Mouse (Mus musculus) myocyte (in vitro differentiated cells): ENCODE measurements around the gene Synm. TPM values are rescaled to one million over a fixed set of nuclear protein-coding genes. Genes with fewer than 3 reads are reported as not detected.

Source experiments
- H3K27me3 ChIP-seq: one replicate; pipeline ENCODE4 v1.6.1; 2011; ENCODE audit not compliant: control insufficient read depth, insufficient read depth, insufficient read length
- H3K36me3 ChIP-seq: one replicate; pipeline ENCODE4 v1.6.1; 2011; ENCODE audit not compliant: control insufficient read depth, insufficient read depth
- H3K4me2 ChIP-seq: one replicate; pipeline ENCODE4 v1.6.1; 2011; ENCODE audit warnings: low read depth, control low read depth
- H3K4me3 ChIP-seq: one replicate; pipeline ENCODE4 v1.5.1; 2011; ENCODE audit warnings: mild to moderate bottlenecking, control low read depth, moderate library complexity
- H3K79me2 ChIP-seq: one replicate; pipeline ENCODE4 v1.6.1; 2011; ENCODE audit not compliant: control insufficient read depth, insufficient read depth
- H3ac ChIP-seq: one replicate; pipeline ENCODE4 v1.6.1; 2011; ENCODE audit not compliant: control insufficient read depth, insufficient read length
- CEBPB ChIP-seq: IDR thresholded peaks from 2 replicates; pipeline ENCODE4 v1.6.1; 2011; ENCODE audit warnings: mild to moderate bottlenecking, moderate library complexity; ENCODE audit not compliant: poor library complexity, insufficient read depth, severe bottlenecking
- E2F4 ChIP-seq: IDR thresholded peaks from one replicate; pipeline ENCODE4 v1.6.1; 2011; ENCODE audit warnings: mild to moderate bottlenecking, control low read depth, moderate library complexity; ENCODE audit not compliant: insufficient read depth
- MAX ChIP-seq: IDR thresholded peaks from one replicate; pipeline ENCODE4 v1.6.1; 2011; ENCODE audit warnings: low read depth, mild to moderate bottlenecking, control low read depth
- MYOD1 ChIP-seq, 3 experiments: IDR thresholded peaks; one replicate each; pipeline ENCODE4 v1.6.1; 2011; ENCODE audit warnings: control low read depth in 2 of 3, low read depth in 2 of 3, mild to moderate bottlenecking in 2 of 3, moderate library complexity in 1 of 3; ENCODE audit not compliant: insufficient read length in 2 of 3, control insufficient read depth in 1 of 3
- MYOG ChIP-seq, 3 experiments: IDR thresholded peaks; one replicate each; pipeline ENCODE4 v1.6.1; 2011; ENCODE audit warnings: control low read depth in 2 of 3, low read depth in 2 of 3, mild to moderate bottlenecking in 2 of 3; ENCODE audit not compliant: insufficient read length in 2 of 3, control insufficient read depth in 1 of 3, insufficient read depth in 1 of 3
- POLR2A ChIP-seq: IDR thresholded peaks from one replicate; pipeline ENCODE4 v1.6.1; 2011; ENCODE audit warnings: low read depth, mild to moderate bottlenecking, control low read depth, moderate library complexity; ENCODE audit not compliant: insufficient read length
- POLR2AphosphoS2 ChIP-seq: IDR thresholded peaks from one replicate; pipeline ENCODE4 v1.6.1; 2011; ENCODE audit warnings: low read depth, control low read depth; ENCODE audit not compliant: insufficient read length
- REST ChIP-seq: IDR thresholded peaks from one replicate; pipeline ENCODE4 v1.6.1; 2011; ENCODE audit warnings: mild to moderate bottlenecking, control low read depth, moderate library complexity; ENCODE audit not compliant: insufficient read depth, insufficient read length
- SRF ChIP-seq: IDR thresholded peaks from one replicate; pipeline ENCODE4 v1.6.1; 2011; ENCODE audit warnings: low read depth; ENCODE audit not compliant: control insufficient read depth, insufficient read length
- TCF12 ChIP-seq: IDR thresholded peaks from one replicate; pipeline ENCODE4 v1.6.1; 2011; ENCODE audit warnings: mild to moderate bottlenecking, control low read depth; ENCODE audit not compliant: poor library complexity, insufficient read depth, severe bottlenecking
- TCF3 ChIP-seq: IDR thresholded peaks from one replicate; pipeline ENCODE4 v1.6.1; 2011; ENCODE audit warnings: low read depth, control low read depth; ENCODE audit not compliant: insufficient read length
- USF1 ChIP-seq: IDR thresholded peaks from one replicate; pipeline ENCODE4 v1.6.1; 2011; ENCODE audit warnings: low read depth, mild to moderate bottlenecking, control low read depth, moderate library complexity
- polyA plus RNA-seq: library from polyadenylated mRNA; unstranded; fragments of >200 nt; fragmentation: generic; extraction: Trizol; gene quantifications from one replicate; pipeline ENCODE4 v1.2.1, GENCODE M21; 2012; ENCODE audit warnings: missing spikeins

Gene Synm
- polyA plus RNA-seq, 1 experiment, result 0.46 TPM

- Histone ChIP-seq H3K4me3 (no peak overlapping the region), H3ac (no peak overlapping the region), H3K79me2 (no peaks in the 10 kb centered on the region), H3K36me3 (no peaks in the 10 kb centered on the region), H3K27me3 (no peaks in the 10 kb centered on the region), H3K4me2 (no peak overlapping the region)
- no peak for TF ChIP-seq POLR2AphosphoS2
- no peak for TF ChIP-seq SRF
- no peak for TF ChIP-seq TCF12
- no peak for TF ChIP-seq REST
- TF ChIP-seq POLR2A, result no peak
- no peak for TF ChIP-seq TCF3
- TF ChIP-seq MYOD1 (IDR thresholded peaks at IDR 0.05; ENCODE audit: control insufficient read depth in 1 of 3, insufficient read length in 2 of 3, low read depth in 2 of 3), result no peak
- TF ChIP-seq E2F4, result no peak
- TF ChIP-seq MYOG (IDR thresholded peaks at IDR 0.05; ENCODE audit: control insufficient read depth in 1 of 3, insufficient read depth in 1 of 3, insufficient read length in 2 of 3, low read depth in 2 of 3), result no peak
- no peak for TF ChIP-seq CEBPB
- no peak for TF ChIP-seq USF1
- TF ChIP-seq MAX, result no peak
These were observed 30.7 kb downstream of the Synm start for GRCm38 (mm10) chr7:67728809-67729208.

- Histone ChIP-seq H3K27me3 (no peaks in the 10 kb centered on the region), H3K36me3 (no peaks in the 10 kb centered on the region), H3K4me2 (no peak overlapping the region), H3K4me3 (no peak overlapping the region), H3ac (no peak overlapping the region), H3K79me2 (no peaks in the 10 kb centered on the region)
- TF ChIP-seq USF1 (no peak), TCF3 (no peak), TCF12 (no peak), SRF (no peak), POLR2AphosphoS2 (no peak), E2F4 (no peak), MYOD1 (IDR thresholded peaks at IDR 0.05; ENCODE audit: control insufficient read depth in 1 of 3, insufficient read length in 2 of 3, low read depth in 2 of 3) (no peak), MAX (no peak), MYOG (IDR thresholded peaks at IDR 0.05; ENCODE audit: control insufficient read depth in 1 of 3, insufficient read depth in 1 of 3, insufficient read length in 2 of 3, low read depth in 2 of 3) (no peak), POLR2A (no peak), CEBPB (no peak), REST (no peak)
These were observed 31.3 kb downstream of the Synm start for GRCm38 (mm10) chr7:67728203-67728602.

DNA sequence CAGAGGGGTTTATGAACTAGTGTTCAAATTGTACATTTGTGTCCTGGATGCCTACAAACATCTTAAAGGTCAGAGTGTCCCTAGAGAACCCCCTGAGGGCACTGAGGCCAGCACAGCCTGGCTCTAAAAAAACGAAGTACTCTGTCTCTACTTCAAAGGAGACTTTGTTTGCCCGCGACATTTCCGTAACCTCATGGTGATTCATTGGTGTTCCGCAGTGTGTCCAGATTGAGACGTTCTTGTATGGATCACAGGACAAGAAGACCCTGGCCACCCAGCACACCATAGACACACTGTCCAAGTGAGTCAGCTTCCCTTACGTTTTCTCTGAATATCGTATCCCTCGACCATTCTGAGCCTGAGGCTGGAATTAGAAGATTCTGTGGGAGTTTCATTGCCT lies 34.5 kb downstream of the Synm start:
- no peak overlapping the region for H3K4me2 ChIP-seq
- H3K79me2 ChIP-seq, result no peaks in the 10 kb centered on the region
- no peak overlapping the region for H3ac ChIP-seq
- H3K36me3 ChIP-seq, result no peaks in the 10 kb centered on the region
- TF ChIP-seq CEBPB (no peak), POLR2AphosphoS2 (no peak), POLR2A (no peak), E2F4 (no peak), SRF (no peak), TCF3 (no peak), TCF12 (no peak)
- H3K27me3 ChIP-seq, result no peaks in the 10 kb centered on the region
- no peak overlapping the region for H3K4me3 ChIP-seq

DNA sequence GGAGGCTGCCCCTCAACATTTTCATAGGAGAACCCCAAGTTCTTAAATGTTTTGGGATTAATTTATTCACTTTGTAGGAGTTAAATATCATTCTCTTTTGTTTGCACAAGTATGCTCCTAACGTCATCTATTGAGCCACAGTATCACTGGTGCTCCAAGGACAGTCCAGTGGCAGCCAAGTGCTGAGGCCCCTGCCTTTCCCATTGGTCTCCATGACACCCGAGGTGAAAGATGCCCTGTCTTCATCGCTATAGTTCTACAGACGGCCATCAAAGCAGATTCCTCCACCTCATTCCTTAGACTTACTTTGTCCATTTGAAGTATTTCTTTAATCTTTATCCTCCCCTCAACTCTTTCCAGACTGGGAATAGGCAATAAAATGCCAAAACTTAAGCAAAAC lies 35.0 kb downstream of the Synm start:
- H3K4me3 ChIP-seq, result no peak overlapping the region
- no peak overlapping the region for H3ac ChIP-seq
- H3K27me3 ChIP-seq, result no peaks in the 10 kb centered on the region
- no peaks in the 10 kb centered on the region for H3K36me3 ChIP-seq
- TF ChIP-seq REST, result no peak
- no peak for TF ChIP-seq POLR2AphosphoS2
- TF ChIP-seq SRF, result no peak
- no peak for TF ChIP-seq TCF12
- no peak for TF ChIP-seq USF1
- TF ChIP-seq MYOD1 (IDR thresholded peaks at IDR 0.05; ENCODE audit: control insufficient read depth in 1 of 3, insufficient read length in 2 of 3, low read depth in 2 of 3), result no peak
- TF ChIP-seq TCF3, result no peak
- TF ChIP-seq E2F4, result no peak
- no peak for TF ChIP-seq MAX
- no peak overlapping the region for H3K4me2 ChIP-seq
- H3K79me2 ChIP-seq, result no peaks in the 10 kb centered on the region

GRCm38 (mm10) chr7:67722163-67722562 lies 37.4 kb downstream of the Synm start:
- no peak overlapping the region for H3K4me3 ChIP-seq
- no peak overlapping the region for H3ac ChIP-seq
- H3K36me3 ChIP-seq, result no peaks in the 10 kb centered on the region
- no peaks in the 10 kb centered on the region for H3K79me2 ChIP-seq
- H3K4me2 ChIP-seq, result no peak overlapping the region
- TF ChIP-seq POLR2A (no peak), MYOD1 (IDR thresholded peaks at IDR 0.05; ENCODE audit: control insufficient read depth in 1 of 3, insufficient read length in 2 of 3, low read depth in 2 of 3) (no peak), CEBPB (no peak), E2F4 (no peak), MAX (no peak), MYOG (IDR thresholded peaks at IDR 0.05; ENCODE audit: control insufficient read depth in 1 of 3, insufficient read depth in 1 of 3, insufficient read length in 2 of 3, low read depth in 2 of 3) (no peak), TCF3 (no peak), SRF (no peak), POLR2AphosphoS2 (no peak), REST (no peak), USF1 (no peak), TCF12 (no peak)
- no peaks in the 10 kb centered on the region for H3K27me3 ChIP-seq
